Mouse (Mus musculus) cerebellum, adult 2 months (tissue): ENCODE measurements at regions not wholly inside any gene's neighbourhood (a gene's known extent, or its start where the extent isn't known, plus 50 kb on each side); places are given as distances from the start of the nearest gene placed in this dataset.

ENCODE experiments used
- DNase-seq, 2 experiments: peaks; one replicate each; pipeline ENCODE4 v3.0.0; 2021
- H3K27ac ChIP-seq: fragments of 200-500 bp; 2 replicates; pipeline ENCODE4 v1.5.1; 2012; ENCODE audit warnings: low read length, control low read depth, inconsistent platforms; ENCODE audit not compliant: insufficient read depth
- H3K27me3 ChIP-seq: fragments of 200-500 bp; 2 replicates; pipeline ENCODE4 v1.6.1; 2012; ENCODE audit warnings: inconsistent platforms, mild to moderate bottlenecking, low read length, moderate library complexity; ENCODE audit not compliant: control insufficient read depth, insufficient read depth
- H3K4me1 ChIP-seq: fragments of 200-500 bp; 2 replicates; pipeline ENCODE4 v1.6.1; 2011; ENCODE audit warnings: low read length; ENCODE audit not compliant: control insufficient read depth, insufficient read depth
- H3K4me3 ChIP-seq: fragments of 200-500 bp; replicated peaks from 2 replicates; pipeline ENCODE3; 2011; ENCODE audit warnings: mild to moderate bottlenecking, low read depth, low read length, control low read depth; ENCODE audit not compliant: insufficient read depth
- CTCF ChIP-seq: fragments of 200-500 bp; IDR thresholded peaks from 2 replicates; pipeline ENCODE4 v1.5.1; 2011; ENCODE audit warnings: low read depth, mild to moderate bottlenecking, control low read depth, low read length, moderate library complexity, borderline replicate concordance; ENCODE audit not compliant: insufficient read depth
- POLR2A ChIP-seq: fragments of 200-500 bp; IDR thresholded peaks from 2 replicates; pipeline ENCODE4 v1.6.1; 2011; ENCODE audit warnings: low read length, control low read depth, borderline replicate concordance; ENCODE audit not compliant: insufficient read depth
- WGBS: fragments of 180-500 bp; shearing (Covaris S2); methylation state at CpG from one replicate; pipeline ENCODE4 v1.1.7; 2018; 5-methylcytosine and 5-hydroxymethylcytosine counted together

DNA sequence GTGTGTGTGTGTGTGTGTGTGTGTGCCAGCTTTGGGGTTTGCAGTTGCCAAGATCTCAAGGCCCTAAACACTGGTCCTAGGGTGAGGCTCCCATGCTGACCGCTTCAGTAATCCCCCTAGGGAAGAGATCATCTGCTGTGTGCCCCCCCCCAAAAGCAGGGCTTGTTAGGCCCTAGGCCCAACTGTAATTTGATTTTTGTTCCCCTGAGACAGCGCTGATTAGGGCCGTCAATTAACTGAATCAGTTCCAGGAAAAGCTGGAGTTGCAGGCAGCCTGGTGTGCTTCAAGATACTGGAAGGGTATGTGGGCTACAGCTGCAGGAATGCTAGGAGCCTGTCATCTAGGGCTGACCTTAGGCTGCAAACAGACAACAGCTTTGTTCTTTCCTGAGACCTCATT is 111.4 kb downstream of the Edn3 start:
- Histone ChIP-seq H3K4me3 (no peak overlapping the region), H3K4me1 (no peaks in the 10 kb centered on the region), H3K27me3 (no peaks in the 10 kb centered on the region), H3K27ac (no peak overlapping the region)
- no peak for TF ChIP-seq POLR2A
- no peak for TF ChIP-seq CTCF
- WGBS: 39% methylated on average over 3 of the region's 3 CpGs
- no peak for DNase-seq

DNA sequence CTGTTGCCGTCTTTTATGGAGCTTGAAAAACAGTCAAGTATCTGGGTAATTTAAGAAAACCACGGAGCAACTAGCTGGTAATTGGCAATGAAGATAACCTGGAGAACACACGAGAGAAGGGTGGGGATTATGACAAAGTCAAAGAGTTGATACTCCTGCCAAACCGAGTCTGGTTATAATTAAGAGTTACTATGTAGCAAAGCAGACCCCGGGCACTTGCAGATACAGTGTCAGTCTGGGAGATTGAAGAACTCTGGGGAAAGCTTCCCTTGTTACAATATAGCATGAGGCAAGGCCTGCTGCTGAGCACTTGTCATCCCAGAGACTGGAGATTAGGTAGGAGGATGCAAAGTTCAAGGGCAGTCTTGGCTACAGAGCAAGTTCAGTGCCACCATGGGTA is 116.5 kb downstream of the Edn3 start:
- H3K4me1 ChIP-seq: no peaks in the 10 kb centered on the region
- H3K27me3 ChIP-seq: no peaks in the 10 kb centered on the region
- WGBS: 70% methylated on average over 5 of the region's 5 CpGs
- H3K27ac ChIP-seq: no peak overlapping the region
- no peak overlapping the region for H3K4me3 ChIP-seq
- DNase-seq: no peak
- no peak for TF ChIP-seq CTCF
- TF ChIP-seq POLR2A: no peak

DNA sequence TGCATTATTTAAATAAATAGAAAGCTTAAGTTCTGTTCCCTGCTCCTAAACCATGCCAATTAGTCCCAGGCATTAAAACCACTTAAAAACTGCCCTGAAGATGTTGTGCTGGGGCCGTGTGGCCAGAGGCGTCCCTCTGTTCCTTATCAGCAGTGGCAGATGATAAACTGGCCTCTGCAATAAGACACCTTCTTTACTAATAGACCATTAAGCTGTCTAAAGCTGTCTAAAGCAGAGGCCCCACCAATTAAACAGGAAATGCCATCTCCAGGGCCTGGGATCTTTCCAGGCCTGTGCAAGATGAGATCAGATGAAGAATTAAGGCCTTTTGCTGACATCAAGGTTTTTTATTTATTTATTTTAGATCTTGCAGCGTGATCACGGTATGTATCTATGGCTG is 118.6 kb downstream of the Edn3 start:
- H3K4me1 ChIP-seq: no peaks in the 10 kb centered on the region
- 89% methylated on average over 4 of the region's 4 CpGs for WGBS
- no peaks in the 10 kb centered on the region for H3K27me3 ChIP-seq
- no peak for DNase-seq
- TF ChIP-seq POLR2A: no peak
- TF ChIP-seq CTCF: no peak
- no peak overlapping the region for H3K27ac ChIP-seq
- H3K4me3 ChIP-seq: no peak overlapping the region

DNA sequence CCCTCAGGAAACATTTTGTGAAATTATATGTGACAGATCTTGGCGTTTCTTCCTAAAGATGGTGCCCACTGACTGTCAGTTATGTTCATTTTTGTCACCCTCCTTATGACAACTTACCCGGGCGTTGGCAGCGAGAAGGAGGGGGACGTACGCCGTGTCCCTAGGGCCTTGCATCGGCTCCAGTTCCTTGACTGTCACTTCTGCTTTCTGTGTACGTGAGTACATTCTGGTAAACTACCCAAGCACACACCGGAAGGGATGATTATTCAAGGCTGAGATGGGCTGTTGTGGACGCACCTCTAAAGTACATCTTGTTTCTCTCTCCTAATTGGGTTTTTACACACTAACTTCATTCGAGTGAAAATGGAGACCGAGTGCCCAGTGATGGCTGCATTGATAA is 120.2 kb downstream of the Edn3 start:
- H3K4me3 ChIP-seq: no peak overlapping the region
- no peak for TF ChIP-seq CTCF
- TF ChIP-seq POLR2A: no peak
- H3K4me1 ChIP-seq: no peaks in the 10 kb centered on the region
- 72% methylated on average over 13 of the region's 13 CpGs for WGBS
- no peaks in the 10 kb centered on the region for H3K27me3 ChIP-seq
- DNase-seq: no peak
- H3K27ac ChIP-seq: no peak overlapping the region

DNA sequence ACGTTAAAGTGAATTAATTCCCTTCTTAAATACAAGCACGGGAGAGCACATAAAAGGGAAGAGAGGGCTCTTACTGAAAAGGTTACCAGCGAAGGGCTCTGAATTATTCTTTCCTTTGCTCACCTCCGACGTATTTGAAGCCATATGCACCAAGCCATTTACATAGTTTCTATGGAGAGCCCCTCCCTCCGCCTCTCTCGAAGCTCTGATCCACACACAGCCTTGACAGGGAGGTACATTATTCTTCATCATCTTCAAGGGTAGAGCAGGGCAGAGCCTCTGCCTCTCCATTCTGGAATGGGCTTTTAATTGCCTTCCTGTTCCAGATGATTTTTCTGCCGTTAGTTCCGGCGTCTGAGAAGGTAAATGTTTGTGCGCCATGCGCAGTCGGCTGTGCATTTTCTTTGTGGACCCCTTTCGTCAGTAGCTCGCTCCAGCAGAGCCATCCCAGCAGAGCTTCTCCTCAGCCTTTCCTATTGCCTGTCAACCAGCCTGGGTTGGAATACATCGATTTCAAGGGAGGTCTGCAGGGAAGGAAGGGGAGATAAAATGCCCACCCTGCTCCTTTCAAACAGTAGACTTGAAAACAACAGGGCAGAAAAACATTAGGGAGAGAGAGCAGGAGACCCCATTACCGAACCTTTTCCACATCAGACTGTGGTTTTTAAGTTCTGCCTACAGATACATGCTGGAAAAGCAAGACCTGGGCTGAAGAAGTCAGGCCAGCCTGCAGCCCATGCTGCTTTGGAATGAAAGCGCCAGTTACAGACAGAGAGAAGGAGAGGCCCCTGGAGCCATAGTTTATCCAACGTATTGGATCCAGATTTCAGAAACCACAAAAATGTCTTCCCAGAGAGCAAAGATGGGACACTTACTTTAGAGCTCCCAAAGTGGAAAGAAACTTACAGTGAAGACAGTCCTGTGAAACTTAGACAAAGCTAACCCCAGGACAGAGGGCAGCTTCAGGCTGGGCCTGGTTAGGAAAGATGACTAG is 124.1 kb downstream of the Edn3 start:
- WGBS: 74% methylated on average over 19 of the region's 19 CpGs

DNA sequence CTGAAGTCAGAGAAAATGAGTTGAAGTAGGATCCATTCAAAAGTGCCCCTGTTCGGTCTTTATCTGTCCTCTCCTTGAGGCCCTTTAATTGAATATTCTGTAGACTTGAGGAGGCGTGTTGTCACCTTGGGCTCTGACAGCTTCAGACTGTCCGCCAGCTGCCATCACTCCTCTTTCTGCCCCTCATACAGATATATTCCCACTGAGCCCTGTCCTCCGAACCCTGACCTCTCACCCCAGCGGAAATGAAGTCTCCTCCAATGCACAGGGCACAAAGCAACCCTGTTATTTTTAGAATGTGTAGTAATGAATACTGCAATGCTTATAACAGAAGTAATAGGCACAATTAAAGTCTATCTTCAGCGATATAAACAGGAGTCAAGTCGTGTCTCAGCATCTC is 117.4 kb upstream of the Gm14444 start:
- H3K27ac ChIP-seq: no peak overlapping the region
- no peak for TF ChIP-seq POLR2A
- no peak for TF ChIP-seq CTCF
- WGBS: 74% methylated on average over 7 of the region's 7 CpGs
- no peaks in the 10 kb centered on the region for H3K4me1 ChIP-seq
- H3K4me3 ChIP-seq: no peak overlapping the region
- H3K27me3 ChIP-seq: no peaks in the 10 kb centered on the region
- DNase-seq: no peak

More for the DNA sequence above, 124.1 kb downstream of the Edn3 start:
- Histone ChIP-seq H3K27ac (no peak overlapping the region), H3K4me1 (no peaks in the 10 kb centered on the region), H3K4me3 (no peak overlapping the region), H3K27me3 (no peaks in the 10 kb centered on the region)
- no peak for TF ChIP-seq POLR2A
- no peak for TF ChIP-seq CTCF
- DNase-seq: no peak

DNA sequence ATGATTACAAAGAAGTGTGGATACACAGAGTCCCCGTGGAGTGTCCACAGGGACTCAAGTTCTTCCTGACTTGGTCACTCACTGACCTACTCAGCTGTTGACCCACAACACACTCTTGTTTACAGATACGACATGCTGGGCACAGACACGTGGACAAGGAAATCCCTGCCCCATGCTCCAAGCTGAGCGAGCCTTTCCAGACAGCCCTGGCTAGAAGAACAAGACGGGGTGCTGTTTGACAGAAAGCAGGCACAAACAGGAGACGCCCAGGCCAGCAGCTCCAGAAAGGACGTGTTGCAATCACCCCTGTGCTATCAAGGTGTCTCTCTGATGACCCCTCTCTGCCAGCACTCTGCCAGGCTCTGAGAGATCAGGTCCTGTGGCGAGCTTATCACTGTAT is 112.6 kb upstream of the Gm14444 start:
- Histone ChIP-seq H3K27ac (no peak overlapping the region), H3K27me3 (no peaks in the 10 kb centered on the region), H3K4me1 (no peaks in the 10 kb centered on the region), H3K4me3 (no peak overlapping the region)
- peak in 1 of 2 experiments; percentile 2 for DNase-seq
- TF ChIP-seq CTCF (no peak), POLR2A (no peak)
- 70% methylated on average over 8 of the region's 8 CpGs for WGBS

DNA sequence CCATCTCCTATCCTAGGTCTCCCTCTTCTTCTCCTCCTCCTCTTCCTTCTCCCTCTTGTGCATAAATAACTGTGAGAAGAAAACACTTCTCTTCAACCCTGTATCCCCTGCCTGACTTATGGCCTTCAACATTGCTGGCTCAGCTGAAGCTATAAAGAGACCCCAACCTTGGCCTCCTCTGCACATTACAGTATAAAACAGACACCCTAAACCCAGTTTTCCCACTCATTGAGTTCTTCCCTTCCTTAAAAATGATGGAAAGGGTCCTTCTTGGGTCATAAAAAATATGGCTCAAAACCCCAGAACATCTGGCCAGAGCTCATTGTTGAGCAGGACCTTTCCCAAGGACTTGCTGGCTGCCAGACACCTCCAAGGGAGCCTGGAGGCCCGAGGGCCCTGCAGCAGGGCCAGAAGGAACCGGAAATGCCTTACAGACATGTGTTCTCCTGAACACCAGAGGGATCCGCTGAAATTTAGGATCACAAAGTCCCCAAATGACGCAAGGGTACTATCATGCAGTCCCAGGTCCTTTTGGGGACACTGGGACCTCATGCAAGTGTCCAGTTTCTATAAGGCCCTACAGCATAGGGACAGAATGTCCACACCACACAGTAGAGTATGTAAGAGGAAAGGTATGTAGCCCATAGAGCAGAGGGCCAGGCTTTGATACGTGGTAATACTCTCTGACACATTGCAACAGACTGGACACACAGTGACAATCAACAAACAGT is 109.9 kb upstream of the Gm14444 start:
- H3K27me3 ChIP-seq: no peaks in the 10 kb centered on the region
- DNase-seq: no peak
- TF ChIP-seq POLR2A: no peak
- H3K4me1 ChIP-seq: no peaks in the 10 kb centered on the region
- no peak overlapping the region for H3K27ac ChIP-seq
- H3K4me3 ChIP-seq: no peak overlapping the region
- WGBS: 77% methylated on average over 5 of the region's 5 CpGs
